Mouse (Mus musculus) gastrocnemius, adult 2 months (tissue): ENCODE measurements around the gene Lef1. TPM values are rescaled to one million over a fixed set of nuclear protein-coding genes. Genes with fewer than 3 reads are reported as not detected.

Experiments used
- DNase-seq: peaks from one replicate; pipeline ENCODE4 v3.0.0; 2022
- H3K27ac ChIP-seq: fragments of 200-600 bp; 2 replicates; pipeline ENCODE4 v1.8.1; 2022; ENCODE audit warnings: mild to moderate bottlenecking
- H3K4me3 ChIP-seq: fragments of 200-600 bp; 2 replicates; pipeline ENCODE4 v1.8.1; 2022; ENCODE audit warnings: mild to moderate bottlenecking, moderate library complexity
- CTCF ChIP-seq: fragments of 200-600 bp; IDR thresholded peaks from 2 replicates; pipeline ENCODE4 v1.8.1; 2022; ENCODE audit warnings: antibody characterized with exemption, mild to moderate bottlenecking, moderate library complexity
- intact Hi-C: fragments of 180-260 bp; cut with DNase I; formaldehyde crosslinking; loops from one replicate; pipeline ENCODE4 v1.15.1; 2025
- total RNA-seq, 2 experiments: library from RNA; stranded (reverse); gene quantifications; 2 replicates each; pipeline ENCODE4 v1.2.3; 2021

The Lef1 gene
- total RNA-seq, 2 experiments from 2014 or later: 0.08 TPM; not detected in 1

DNA sequence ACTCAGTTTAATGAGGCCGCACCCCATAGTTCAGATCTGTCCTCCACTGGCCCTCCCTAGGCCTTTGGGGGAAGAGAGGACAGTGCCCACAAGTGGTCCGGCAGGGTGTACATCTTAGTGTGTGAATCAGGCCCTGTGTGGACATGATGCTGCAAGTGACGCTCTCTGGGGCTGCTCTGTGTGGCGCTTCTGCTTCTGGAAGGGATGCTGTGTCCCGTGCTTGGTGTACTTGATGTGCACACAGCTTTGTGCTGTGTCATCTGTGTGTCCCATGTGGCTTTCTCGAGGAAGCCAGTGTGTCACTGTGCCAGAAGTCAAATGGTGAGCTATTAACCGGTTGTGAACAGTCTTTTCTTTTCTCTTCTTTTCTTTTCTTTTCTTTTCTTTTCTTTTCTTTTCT, 81.2 kb downstream of the Lef1 start:
- no peak for TF ChIP-seq CTCF
- Histone ChIP-seq H3K4me3 (no peak overlapping the region), H3K27ac (no peak overlapping the region)
- intact Hi-C loops: no loop called here
- no peak for DNase-seq

DNA sequence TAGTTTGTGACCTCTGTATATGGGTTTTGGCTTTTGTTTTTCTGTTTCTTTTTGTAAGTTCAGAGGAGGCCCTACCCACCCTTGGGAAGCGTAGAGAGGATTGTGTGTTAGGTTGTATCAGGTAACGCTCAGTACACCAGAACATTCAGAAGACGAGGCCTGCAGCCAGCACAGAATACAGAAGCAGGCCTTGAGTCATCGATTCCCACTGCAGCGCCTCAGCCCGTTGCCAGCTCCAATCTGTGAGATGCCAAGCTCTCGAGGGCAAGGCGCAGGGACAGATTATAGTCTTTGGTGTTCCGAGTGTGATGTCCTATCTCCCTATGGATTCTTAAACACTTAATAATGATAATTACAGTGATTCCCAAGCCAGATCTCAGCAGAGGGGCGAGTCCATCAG, 85.8 kb downstream of the Lef1 start:
- no peak for TF ChIP-seq CTCF
- H3K4me3 ChIP-seq: no peak overlapping the region
- H3K27ac ChIP-seq: no peak overlapping the region
- DNase-seq: no peak
- intact Hi-C loops: no loop called here

DNA sequence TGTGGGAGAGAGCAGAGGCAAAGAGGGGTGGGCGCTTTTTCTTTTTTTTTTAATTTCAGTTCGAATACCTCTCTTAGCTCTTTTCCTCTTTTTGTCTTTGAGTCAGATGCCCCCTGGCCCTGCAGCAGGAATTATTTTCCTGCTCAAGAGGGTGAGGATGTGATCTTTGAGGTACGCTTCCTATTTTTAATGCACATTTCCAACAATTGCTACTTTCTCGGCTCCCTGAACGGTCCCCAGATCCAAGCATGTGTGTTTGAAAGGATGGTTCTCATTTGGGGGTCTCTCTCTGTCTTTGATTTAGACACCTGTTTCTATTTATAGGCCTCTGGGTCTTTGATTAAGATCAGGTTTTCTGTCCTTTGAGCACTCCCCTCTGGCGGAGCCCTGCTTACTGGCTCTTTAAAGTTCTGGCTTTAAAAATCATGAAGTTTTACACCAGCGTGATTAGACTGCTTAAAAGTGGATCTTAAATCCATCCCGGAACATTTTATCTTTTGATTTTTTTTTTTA, 86.3 kb downstream of the Lef1 start:
- no peak for DNase-seq
- Histone ChIP-seq H3K4me3 (no peak overlapping the region), H3K27ac (no peak overlapping the region)
- no peak for TF ChIP-seq CTCF
- intact Hi-C loops: no loop called here

DNA sequence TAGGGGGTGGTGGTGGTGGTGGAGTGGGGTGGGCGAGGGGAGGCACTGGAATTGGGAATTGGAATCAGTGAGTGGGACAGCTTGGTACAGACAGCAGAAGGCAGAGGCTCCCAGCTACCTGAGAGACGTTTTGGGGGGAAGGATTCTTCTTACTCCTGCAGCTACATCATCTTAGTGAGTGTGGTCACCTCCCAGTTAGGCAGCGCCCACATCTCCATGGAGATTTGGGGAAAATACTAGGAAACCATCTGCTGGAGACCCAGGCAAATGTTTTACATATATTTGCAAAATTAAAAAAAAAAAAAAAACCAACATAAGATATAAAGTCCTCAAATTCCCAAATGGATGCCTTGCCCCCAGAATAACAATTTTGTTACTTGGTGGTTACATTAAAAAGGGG, 88.7 kb downstream of the Lef1 start:
- no peak for DNase-seq
- Histone ChIP-seq H3K4me3 (no peak overlapping the region), H3K27ac (no peak overlapping the region)
- no peak for TF ChIP-seq CTCF
- intact Hi-C loops: no loop called here

DNA sequence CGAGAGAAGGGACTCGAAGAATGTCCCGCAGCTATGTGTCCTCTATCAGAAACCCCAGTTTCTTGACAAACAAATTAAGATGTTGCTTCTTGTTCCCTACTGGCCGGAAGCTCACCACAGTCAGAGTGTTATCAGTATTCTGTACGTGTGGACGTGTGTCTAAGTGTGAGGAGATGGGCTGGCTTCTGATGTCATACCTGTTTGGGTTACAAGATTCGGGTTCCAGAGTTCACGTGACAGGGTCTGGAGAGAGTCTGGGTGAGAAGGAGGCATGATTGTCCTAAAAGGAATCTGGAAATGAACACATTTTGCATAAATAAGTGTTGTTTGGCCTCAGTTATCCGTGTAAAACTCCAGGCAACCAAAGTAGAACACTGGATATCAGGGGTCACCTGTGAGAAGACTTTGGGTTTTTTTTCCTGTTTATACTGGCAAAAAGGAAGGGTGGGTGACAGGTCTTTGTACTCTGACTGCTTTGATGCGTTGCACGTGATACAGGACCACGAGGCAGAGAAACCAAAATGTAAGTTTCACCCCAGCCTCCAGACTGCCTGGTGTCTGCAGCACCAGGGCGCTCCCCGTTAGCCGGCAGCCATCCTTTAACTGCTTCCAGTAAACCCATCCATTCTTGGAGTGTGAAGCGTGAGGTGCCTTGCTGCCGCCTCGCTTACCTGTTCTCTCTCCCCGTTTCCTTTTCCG, 89.5 kb downstream of the Lef1 start:
- intact Hi-C loops: no loop called here
- no peak for TF ChIP-seq CTCF
- DNase-seq: no peak
- no peak overlapping the region for H3K27ac ChIP-seq
- H3K4me3 ChIP-seq: no peak overlapping the region

DNA sequence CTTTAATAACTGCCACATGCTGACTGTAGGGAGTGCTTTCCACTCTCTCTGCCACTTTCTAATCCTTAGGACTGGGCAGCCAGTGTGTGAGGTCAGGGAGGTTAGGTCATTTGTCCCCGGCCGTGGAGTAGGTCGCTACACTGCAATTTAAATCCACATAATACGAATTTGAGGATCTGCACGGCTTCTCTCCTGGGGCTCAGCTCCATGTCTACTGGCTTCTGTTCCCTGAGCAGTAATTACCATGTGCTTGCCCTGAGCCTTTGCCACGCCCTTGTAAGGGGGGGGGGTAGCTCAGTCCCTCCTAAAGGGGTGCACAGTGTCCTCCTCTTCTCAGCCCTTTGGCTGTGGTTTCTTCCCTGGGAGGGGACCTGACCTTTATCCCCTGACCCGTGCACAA, 92.0 kb downstream of the Lef1 start:
- intact Hi-C loops: no loop called here
- DNase-seq: no peak
- TF ChIP-seq CTCF: no peak
- no peak overlapping the region for H3K4me3 ChIP-seq
- no peak overlapping the region; the same call in 1 of the 2 replicates for H3K27ac ChIP-seq

DNA sequence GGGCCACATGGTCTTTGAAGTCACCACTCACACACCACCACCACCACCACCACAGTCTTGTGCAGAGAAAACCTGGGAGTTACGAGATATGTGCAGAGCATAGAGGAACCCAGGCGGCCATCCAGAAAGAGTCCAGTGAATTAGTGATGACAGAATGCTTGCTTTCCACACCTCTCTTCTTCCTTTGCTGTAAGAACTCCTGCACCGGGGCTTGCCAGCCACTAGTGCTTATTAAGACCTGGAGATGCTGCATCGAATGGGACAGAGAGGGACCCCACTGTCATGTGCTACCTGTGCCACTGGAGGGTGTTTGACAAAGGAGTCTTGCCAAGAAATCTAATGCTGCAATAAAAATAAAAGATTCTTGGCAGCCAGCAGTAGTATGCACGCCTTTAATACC, 97.6 kb downstream of the Lef1 start:
- H3K27ac ChIP-seq: no peak overlapping the region
- no peak for DNase-seq
- intact Hi-C loops: no loop called here
- no peak for TF ChIP-seq CTCF
- no peak overlapping the region for H3K4me3 ChIP-seq

DNA sequence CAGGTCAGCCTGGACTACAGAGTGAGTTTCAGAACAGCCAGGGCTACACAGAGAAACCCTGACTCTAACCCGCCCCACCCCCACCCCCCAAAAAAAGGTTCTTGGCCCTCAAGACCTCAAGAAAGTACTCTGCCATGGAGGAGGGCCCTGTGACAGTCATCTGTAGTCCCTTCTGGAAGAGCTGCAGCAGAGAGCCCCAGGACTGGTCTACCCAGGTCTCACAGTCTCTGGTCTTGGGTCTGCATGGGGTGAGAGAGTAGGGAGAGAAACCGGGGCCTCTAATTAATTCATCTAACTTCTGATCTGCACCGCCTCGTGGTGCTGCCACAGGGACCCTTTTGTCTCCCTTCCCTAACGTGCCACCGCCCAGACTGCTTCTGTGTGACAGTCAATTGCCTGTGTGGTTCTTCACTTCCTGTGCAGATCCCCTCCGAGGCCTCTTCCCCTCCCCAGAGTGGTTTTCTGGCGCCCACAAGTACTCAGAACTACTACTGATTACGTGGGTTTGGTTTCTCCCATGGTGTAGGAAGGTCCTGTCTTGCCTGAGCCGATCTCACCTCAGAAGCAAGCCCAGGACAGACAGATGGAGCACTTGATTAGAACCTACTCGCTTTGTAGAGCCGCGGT, 98.1 kb downstream of the Lef1 start:
- no peak for DNase-seq
- TF ChIP-seq CTCF: no peak
- intact Hi-C loops: no loop called here
- no peak overlapping the region for H3K27ac ChIP-seq
- no peak overlapping the region for H3K4me3 ChIP-seq

DNA sequence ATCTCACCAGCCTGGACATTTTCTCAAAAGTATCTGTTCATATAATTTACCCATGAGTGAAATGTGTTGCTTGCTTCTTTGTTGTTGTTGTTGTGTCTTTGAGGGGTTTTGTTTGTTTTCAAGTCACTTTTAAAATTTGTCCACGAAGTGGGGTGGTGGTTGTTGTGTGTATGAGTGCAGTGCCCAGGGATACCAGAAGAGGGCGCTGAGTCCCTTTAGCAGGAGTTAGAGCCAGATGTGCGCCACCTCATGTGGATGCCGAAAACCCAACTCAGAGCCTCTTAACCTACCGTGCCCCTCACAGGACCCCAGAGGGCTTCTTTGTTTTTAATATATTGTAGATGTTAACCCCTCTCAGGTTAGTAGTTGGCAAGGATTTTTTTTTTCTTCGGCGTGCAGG, 101.9 kb downstream of the Lef1 start:
- peak; percentile 19; the same call in 1 of the 2 replicates for TF ChIP-seq CTCF
- Histone ChIP-seq H3K4me3 (no peak overlapping the region), H3K27ac (no peak overlapping the region)
- DNase-seq: no peak
- intact Hi-C loops: no loop called here

DNA sequence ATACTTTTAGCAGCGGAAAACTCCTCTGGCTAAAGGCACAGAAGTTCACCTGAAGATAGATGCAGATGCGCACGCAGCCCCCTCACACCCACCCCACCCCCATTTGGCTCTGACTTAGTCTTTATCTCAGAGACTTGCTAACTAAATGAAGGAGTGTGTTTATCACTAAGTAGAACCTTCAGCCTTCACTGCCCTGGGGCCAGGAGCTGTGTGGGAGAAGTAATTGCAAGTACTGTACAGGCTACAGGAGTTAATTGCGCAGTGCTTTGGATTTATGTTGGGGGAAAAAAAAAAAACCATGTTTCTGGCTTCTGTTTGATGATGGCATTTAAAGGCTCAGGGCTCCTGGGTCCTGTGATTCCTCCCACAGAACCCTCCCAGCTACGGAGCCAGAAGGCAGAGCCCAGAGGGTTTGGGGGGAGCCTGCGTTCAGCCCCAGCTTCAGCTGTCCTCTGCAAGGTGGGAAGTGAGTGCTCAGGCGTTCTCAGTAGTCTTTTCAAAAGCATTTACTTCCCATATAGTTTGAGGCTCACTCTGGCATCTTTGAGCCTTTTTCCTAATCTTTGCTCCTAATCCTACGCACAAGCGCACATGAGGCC, 103.9 kb downstream of the Lef1 start:
- no peak overlapping the region for H3K4me3 ChIP-seq
- intact Hi-C loops: no loop called here

DNA sequence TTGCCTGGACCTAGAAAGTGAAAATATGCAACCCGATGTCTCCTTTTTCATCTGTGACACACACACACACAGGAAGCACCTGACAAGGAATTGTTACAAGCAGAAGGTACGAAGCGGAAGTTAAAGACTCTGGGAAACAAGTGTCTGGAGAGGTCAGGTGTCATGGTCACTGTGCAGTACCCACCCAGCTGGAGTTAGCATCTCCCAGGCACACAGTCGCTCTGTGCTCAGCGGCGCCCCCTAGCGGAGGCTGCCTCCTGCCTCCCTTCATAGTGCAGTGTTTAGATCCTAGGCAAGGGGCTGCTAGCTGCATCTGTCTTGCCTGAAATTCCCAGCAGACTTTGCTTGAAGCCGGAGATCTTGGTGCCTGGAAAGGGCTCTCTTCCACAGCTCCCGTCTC, 104.6 kb downstream of the Lef1 start:
- TF ChIP-seq CTCF: peak; percentile 77
- intact Hi-C loops: no loop called here
- no peak overlapping the region for H3K27ac ChIP-seq
- peak; percentile 66 for DNase-seq
- H3K4me3 ChIP-seq: no peak overlapping the region

More for the DNA sequence above, 103.9 kb downstream of the Lef1 start:
- TF ChIP-seq CTCF: no peak
- DNase-seq: no peak
- no peak overlapping the region for H3K27ac ChIP-seq

DNA sequence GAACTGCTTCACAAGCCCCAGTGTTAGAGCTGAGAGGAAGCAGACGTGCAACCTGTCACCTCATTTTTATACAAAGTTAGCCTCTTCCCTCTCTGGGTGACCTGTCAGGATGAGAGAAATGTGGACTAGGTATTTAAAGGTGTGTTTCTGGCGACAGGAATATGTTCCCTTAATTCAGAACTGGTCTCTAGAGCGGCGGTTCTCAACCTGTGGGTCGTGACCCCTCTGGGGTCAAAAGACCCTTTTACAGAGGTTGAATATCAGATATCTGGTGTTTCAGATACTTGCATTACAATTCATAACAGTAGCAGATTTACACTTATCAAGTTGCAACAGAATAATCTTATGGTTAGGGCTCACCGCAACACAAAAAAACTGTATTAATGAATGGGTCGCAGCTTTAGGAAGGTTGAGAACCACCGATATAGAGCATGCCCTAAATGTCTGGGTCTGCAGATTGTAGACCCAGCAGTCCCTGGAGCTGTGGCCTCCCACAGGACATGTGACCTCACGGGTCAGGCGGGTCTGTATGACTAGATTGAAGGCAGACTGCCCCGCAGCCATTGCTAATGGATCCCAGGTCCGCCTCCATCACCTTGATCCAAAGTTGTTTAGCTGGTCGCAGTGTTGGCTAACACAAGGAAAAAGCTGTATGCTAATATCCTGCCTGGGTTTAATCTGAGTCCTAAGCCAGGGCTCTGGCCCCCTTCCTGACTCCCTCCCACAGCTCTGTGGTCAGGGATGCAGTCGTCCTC, 108.5 kb downstream of the Lef1 start:
- Histone ChIP-seq H3K27ac (no peak overlapping the region), H3K4me3 (no peak overlapping the region)
- no peak for DNase-seq
- intact Hi-C loops: no loop called here
- no peak for TF ChIP-seq CTCF

DNA sequence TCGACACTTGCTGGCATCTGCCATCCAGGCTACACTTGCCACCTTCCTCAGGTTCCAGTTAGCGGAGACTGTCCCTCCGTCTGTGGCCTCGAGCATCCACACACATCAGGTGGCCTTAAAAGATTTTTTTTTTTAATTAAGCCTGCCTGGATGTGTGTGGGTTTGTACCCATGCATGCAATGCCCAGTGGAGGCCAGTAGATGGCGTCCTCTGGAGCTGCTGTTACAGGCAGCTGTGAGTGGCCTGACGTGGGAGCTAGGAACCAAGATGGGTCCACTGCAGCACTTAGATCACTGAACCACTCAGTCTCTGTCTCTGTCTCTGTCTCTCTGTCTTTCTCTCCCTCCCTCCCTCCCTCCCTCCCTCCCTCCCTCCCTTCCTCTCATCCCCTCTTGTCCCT, 117.8 kb downstream of the Lef1 start:
- H3K27ac ChIP-seq: no peak overlapping the region
- intact Hi-C loops: no loop called here
- H3K4me3 ChIP-seq: no peak overlapping the region
- peak; percentile 44 for TF ChIP-seq CTCF
- no peak for DNase-seq
